Mouse (Mus musculus) ovary, adult 18-20 months (tissue): ENCODE measurements at regions not wholly inside any gene's neighbourhood (a gene's known extent, or its start where the extent isn't known, plus 50 kb on each side); places are given as distances from the start of the nearest gene placed in this dataset.

Source experiments
- DNase-seq: peaks from one replicate; pipeline ENCODE4 v3.0.0; 2022; ENCODE audit warnings: low spot score, mixed read lengths

DNA sequence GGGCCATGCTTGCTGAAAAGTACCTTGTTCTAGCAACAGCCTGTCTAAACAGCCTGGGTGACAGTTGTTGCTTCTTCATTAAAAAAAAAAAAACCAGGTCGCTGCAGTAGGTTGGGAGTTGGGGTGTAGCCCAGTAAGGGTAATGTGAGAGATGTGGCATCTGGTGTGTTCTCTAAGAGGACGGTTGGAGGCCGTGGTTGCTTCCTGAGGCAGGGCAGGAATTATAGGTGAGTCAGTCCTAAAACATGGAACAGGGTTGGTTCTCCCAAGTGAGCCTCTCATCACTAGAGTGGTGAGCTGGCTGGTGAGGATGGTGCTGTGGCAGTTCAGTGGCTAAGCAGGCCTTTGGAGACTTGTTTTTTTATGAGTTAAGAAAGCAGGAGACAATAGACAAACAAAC, 283.3 kb upstream of the Prickle1 start:
- no peak for DNase-seq

DNA sequence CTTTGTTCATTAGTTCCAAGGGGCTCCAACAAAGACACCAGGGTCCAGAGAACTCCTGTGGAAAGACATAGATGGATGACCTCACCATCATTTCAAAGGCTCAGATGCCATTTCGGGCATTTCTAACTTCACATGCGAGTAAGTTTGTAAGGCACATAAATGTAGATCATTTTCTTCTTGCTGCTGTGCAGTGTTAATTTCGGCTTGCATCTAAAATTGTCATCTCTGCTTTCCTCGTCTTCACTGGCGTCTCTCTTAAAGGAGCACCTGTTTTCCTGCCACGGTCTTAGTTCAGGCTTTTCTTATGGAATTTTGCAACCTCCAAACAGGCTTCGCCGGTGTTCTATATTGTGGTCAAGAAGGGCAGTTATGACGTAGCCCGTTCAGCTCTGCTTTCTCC, 280.6 kb upstream of the Prickle1 start:
- DNase-seq, result no peak

- no peak for DNase-seq
These were observed 280.0 kb upstream of the Prickle1 start for GRCm38 (mm10) chr15:93875685-93876084.

GRCm38 (mm10) chr15:93874206-93874605, 278.5 kb upstream of the Prickle1 start:
- DNase-seq, result no peak

GRCm38 (mm10) chr15:93857336-93857901, 261.7 kb upstream of the Prickle1 start:
- no peak for DNase-seq

DNA sequence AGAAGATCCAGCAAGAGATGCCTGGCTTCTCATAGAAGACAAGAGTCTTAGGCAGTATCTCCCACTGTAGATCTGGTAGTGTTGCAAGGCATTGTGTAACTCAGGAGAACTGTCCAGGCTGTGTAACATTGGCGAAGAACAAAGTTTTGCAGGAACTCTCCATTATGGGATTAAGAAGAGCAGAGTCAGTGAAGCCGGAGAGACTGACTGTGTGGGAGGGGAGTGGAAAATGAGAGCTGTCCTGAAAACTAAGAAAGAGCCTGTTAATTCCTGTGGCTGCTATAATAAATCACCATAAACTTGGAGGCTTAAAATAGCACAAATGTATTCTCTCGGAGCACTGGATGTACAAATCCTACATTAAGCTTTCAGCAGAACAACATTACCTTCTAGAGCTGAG, 257.5 kb upstream of the Prickle1 start:
- DNase-seq, result no peak

DNA sequence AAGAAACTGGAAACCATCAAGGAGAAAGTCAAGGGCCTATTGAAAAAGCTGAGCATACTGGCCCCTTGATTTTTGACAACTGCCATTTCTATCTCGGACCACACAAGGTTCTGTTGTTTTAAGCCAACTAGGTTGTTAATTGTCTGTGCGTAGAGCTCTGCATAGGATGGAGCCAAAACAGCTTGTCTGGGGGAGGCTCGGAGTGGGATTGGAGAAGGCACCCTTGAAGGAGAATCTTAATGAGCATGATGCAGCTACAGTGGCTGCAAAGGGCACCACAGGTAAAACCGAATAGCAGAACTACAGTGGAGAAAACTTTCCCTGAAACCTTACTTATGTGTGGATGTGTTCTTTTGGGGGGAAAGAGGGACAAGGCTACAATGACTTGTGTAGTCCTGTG, 256.4 kb upstream of the Prickle1 start:
- DNase-seq, result no peak

- DNase-seq, result no peak
These were observed 254.7 kb upstream of the Prickle1 start for GRCm38 (mm10) chr15:93850388-93850787.

- no peak for DNase-seq
These were observed 253.1 kb upstream of the Prickle1 start for GRCm38 (mm10) chr15:93848830-93849229.

GRCm38 (mm10) chr15:93846797-93847196, 251.1 kb upstream of the Prickle1 start:
- no peak for DNase-seq

- DNase-seq, result no peak
These were observed 250.1 kb upstream of the Prickle1 start for GRCm38 (mm10) chr15:93845801-93846200.

DNA sequence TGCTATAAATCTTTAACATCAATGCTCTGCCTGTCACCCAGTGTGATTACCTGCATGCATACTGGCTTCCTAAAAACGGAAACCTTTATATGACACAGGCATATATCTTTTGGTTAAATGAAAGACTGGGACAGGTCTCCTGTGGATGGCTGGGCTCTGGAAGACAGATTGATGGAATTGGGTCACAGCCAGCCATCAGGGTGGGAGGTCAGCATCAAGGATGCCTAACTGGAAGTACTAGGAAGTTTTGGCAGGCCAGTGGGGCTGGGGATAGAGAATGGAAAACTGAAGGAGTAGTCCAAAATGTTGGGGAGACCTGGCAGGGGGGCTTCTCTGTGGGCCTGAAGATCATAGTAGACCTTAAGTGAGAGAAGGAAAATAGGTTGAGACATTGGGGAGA, 237.3 kb upstream of the Prickle1 start:
- DNase-seq, result no peak

DNA sequence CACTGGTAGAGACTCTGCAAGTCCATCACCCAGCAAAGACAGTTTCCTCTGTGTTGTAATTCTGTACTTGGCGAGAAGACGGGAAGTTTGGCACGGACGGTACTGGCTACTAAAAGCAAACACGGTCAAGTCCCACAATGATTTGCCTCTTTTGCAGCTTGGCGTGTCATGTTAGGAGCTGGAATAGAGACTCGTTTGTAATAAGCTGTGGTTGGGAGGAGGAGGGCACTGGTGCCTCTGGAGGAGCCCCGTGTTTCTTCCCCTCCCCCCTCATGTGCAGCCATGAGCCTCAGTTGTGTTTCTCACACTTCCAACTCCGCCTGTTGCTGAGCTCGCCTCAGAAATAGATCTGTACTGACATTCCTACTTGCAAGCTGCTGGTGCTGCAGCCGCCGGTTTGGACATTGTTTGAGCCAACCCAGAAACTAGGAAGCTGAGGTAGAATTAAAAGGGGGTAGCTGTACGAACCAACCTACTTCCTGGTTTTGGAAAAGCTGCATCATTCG, 236.8 kb upstream of the Prickle1 start:
- no peak for DNase-seq

- no peak for DNase-seq
These were observed 235.5 kb upstream of the Prickle1 start for GRCm38 (mm10) chr15:93831148-93831547.

DNA sequence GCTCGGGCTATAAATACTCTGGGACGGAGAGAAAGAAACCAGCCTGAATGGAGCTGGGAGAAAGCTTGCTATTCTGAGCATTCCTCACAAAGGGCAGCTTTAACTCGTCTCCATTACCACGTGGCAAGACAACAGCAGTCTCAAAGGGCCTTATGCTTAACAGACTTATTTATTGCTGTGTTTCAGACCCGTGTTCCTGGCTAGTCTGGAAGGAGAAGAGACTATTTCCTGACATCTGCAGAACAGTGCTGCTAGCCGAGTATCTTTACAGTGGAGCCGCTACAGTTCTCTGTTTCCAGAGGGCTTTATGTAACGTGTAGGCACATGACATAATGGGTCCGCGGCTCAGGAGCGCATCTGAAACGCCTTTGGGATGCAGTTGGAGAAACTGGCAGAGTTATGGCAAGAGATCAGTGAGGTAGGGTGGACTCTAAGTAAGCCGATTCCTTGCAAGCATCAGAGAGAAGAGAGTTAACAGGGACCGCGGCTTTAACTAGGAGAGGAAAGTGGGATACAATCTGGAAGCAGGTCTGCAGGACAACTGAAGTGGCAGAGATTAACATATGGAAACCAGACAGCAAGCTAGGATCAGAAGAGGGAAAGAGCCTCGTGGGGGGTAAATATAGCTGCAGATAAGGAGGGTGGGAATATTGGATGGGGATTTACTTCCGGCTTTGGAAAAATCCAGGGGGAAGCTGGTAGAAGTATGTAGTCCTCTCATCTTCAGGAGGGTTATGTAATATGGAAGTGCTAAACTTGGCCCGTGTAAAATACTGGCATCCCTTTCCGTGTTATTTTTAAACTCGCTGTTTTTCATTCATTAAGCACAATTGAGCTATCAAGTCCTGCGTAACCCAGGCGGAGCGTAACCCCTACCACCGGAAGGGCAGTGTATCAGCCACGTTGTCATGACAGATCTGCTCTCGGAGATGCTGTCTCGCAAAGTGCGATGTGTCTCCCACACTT, 229.3 kb upstream of the Prickle1 start:
- DNase-seq, result no peak

DNA sequence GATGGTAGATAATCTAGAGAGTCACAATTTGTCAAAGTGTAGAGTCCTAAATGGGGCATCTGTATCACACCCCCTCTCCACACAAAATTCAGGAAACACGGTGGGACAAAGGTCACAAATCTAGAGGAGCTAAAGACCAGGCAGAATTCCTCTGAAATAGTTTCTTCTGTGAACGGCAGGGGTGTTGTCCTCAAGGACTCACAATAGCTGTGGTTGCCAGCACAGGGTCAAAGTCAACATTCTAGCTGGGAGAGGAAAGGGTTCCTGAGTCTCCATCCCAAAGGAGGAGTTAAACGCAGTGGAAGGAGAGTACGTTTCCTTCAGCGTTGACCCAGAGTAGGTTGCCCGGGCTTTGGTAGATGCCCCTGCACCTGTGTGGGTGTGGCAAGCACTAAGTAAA, 225.5 kb upstream of the Prickle1 start:
- DNase-seq, result no peak

DNA sequence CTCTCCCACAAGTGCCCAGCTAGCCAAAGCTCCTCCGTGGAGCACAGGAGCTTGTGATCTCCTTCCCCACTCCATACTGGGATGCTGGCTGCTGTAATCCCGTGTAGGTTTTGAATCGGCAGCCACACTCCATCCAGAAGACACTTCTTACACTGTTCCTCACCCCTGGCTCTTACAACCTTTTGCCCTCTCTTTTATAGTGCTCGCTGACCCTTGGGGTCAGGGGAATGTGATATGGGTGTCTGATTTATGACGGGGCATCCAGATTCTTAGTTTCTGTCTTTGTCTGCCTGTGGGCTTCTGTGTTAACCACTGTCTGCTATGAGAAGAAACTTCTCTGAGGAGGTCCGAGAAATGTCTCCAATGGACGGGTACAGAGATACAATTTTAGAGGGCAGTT, 216.3 kb upstream of the Prickle1 start:
- no peak for DNase-seq

DNA sequence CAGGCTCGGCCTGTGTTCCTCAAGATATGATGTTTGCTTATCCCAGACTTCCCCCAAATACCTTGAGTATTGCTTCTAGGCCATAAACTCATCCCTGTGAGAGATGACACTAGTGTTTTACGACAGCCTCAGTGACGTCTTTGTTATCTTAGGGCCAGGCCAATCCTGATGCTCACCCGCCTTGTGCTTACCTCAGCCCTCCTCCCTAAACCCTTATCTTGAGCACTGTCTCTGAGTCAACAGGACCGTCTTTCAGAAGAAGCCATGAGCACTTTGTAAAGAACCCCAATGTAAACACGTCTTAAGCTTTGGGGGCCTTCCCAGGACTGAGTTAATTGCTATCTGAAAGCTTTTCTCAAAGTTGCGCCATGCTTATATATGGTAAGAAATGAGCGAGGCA, 212.3 kb upstream of the Prickle1 start:
- no peak for DNase-seq

GRCm38 (mm10) chr15:93807505-93807904, 211.8 kb upstream of the Prickle1 start:
- DNase-seq, result no peak

- no peak for DNase-seq
These were observed 209.0 kb upstream of the Prickle1 start for GRCm38 (mm10) chr15:93804703-93805102.

DNA sequence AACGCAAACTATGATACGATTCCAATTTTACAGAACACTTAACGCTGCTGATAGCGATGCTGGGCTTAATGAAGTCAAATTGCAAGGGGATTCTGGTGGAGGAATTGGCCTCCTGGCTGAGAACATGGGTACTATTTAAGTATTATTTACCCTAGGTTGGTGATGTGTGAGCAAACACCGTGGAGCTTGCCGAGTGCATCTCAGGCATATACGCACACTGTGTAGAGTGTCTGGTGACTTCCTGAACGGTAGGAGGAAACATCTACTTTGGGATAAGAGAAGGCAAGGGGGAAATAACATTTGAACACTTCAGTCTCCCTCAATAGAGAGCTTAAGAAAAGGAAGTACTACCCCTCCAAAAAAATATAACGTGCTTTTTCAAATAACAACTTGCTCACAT, 194.8 kb upstream of the Prickle1 start:
- no peak for DNase-seq

DNA sequence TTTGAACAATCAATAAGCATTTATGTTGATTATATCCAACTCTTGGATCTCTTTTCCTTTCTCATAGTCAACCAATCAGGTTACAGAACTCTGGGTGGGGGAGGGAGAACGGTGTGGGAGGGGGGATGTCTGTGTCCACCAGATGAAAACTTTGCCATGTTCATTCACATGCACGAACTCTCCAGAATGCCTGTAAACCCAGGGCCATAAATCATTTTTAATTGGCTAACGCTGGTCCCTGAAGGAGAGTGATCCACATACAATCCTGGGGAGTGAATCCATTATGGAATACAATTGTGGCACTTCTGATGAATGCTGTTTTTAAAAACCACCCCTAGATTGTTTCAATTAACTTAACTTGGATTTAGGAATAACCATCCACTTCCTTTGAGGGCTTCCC, 194.1 kb upstream of the Prickle1 start:
- DNase-seq, result no peak

DNA sequence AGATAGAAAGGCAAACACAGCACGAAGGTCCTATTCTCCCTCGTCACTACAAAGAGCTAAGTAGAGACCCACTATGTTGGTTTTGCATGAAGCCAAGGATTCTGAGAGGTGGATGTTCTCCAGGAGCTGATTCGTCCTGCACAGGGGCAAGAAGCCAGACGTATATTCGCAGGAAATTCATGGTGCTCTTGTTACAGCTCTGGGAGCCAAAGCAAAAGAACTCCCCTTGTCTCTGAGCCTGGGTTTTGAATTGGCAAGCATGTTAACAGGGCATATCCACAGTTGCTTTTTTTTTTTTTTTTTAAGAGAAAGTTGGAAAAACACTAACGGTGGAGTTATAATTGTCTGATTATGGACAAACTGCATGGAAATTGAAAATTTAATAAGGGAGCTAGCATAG, 191.7 kb upstream of the Prickle1 start:
- DNase-seq, result no peak
